Mouse (Mus musculus) left cerebral cortex, adult 11 months (tissue): Measurements from ENCODE around the gene Fyn.

Experiments used
- DNase-seq: peaks from one replicate; pipeline ENCODE4 v3.0.0; 2022; ENCODE audit warnings: low spot score

Gene Fyn

GRCm38 (mm10) chr10:39411857-39412559 lies 43.4 kb downstream of the Fyn start:
- no peak for DNase-seq

- DNase-seq = no peak
Measured at GRCm38 (mm10) chr10:39412826-39413620, 44.4 kb downstream of the Fyn start.

- DNase-seq = no peak
Measured at GRCm38 (mm10) chr10:39414068-39414467, 45.4 kb downstream of the Fyn start.

- DNase-seq = no peak
Measured at GRCm38 (mm10) chr10:39415586-39415985, 46.9 kb downstream of the Fyn start.

- DNase-seq = no peak
Measured at GRCm38 (mm10) chr10:39417611-39418010, 49.0 kb downstream of the Fyn start.

GRCm38 (mm10) chr10:39418395-39418794 lies 49.7 kb downstream of the Fyn start:
- DNase-seq = no peak

- no peak for DNase-seq
Measured at GRCm38 (mm10) chr10:39420842-39421617, 52.4 kb downstream of the Fyn start.

- no peak for DNase-seq
Measured at GRCm38 (mm10) chr10:39421772-39422171, 53.1 kb downstream of the Fyn start.

- DNase-seq = no peak
Measured at GRCm38 (mm10) chr10:39424643-39425042, 56.0 kb downstream of the Fyn start.

- DNase-seq = no peak
Measured at GRCm38 (mm10) chr10:39426033-39426432, 57.4 kb downstream of the Fyn start.

GRCm38 (mm10) chr10:39426833-39427490 lies 58.3 kb downstream of the Fyn start:
- no peak for DNase-seq

- no peak for DNase-seq
Measured at GRCm38 (mm10) chr10:39429661-39430060, 61.0 kb downstream of the Fyn start.

- no peak for DNase-seq
Measured at GRCm38 (mm10) chr10:39430074-39430764, 61.6 kb downstream of the Fyn start.

- DNase-seq = no peak
Measured at GRCm38 (mm10) chr10:39431265-39431664, 62.6 kb downstream of the Fyn start.

GRCm38 (mm10) chr10:39432648-39433568 lies 64.3 kb downstream of the Fyn start:
- no peak for DNase-seq

GRCm38 (mm10) chr10:39433893-39434292 lies 65.2 kb downstream of the Fyn start:
- no peak for DNase-seq

- DNase-seq = no peak
Measured at GRCm38 (mm10) chr10:39434758-39435448, 66.2 kb downstream of the Fyn start.

GRCm38 (mm10) chr10:39438905-39439304 lies 70.2 kb downstream of the Fyn start:
- no peak for DNase-seq

- no peak for DNase-seq
Measured at GRCm38 (mm10) chr10:39440506-39440905, 71.9 kb downstream of the Fyn start.

- DNase-seq = no peak
Measured at GRCm38 (mm10) chr10:39441636-39442035, 73.0 kb downstream of the Fyn start.
